Mouse (Mus musculus) liver, embryonic 14.5 days (tissue): Measurements from ENCODE around the gene 4933424G06Rik. TPM values are rescaled to one million over a fixed set of nuclear protein-coding genes. Genes with fewer than 3 reads are reported as not detected.

Experiments used
- ATAC-seq: fragments of 200-750 bp; cut with Nextera tagmentation; 2 replicates; pipeline ENCODE4 v1.8.0; 2017; ENCODE audit warnings: moderate number of reproducible peaks, mild to moderate bottlenecking, moderate library complexity; ENCODE audit not compliant: insufficient read depth
- DNase-seq, 3 experiments: peaks; one replicate each; pipeline ENCODE4 v3.0.0-alpha.2; 2012 to 2013; ENCODE audit warnings: low read depth in 3 of 3, low spot score in 3 of 3
- H3K27ac ChIP-seq: fragments of 300-500 bp; sonication (generic); 2 replicates; pipeline ENCODE4 v1.5.1; 2014; ENCODE audit warnings: moderate library complexity, mild to moderate bottlenecking, control low read depth, inconsistent platforms
- H3K27me3 ChIP-seq: fragments of 300-500 bp; sonication (generic); 2 replicates; pipeline ENCODE4 v1.6.1; 2014; ENCODE audit warnings: mild to moderate bottlenecking, low read length, moderate library complexity; ENCODE audit not compliant: control insufficient read depth, insufficient read depth
- H3K36me3 ChIP-seq: fragments of 300-500 bp; sonication (generic); replicated peaks from 2 replicates; pipeline ENCODE4 v1.6.1; 2014; ENCODE audit warnings: low read depth; ENCODE audit not compliant: control insufficient read depth, insufficient read depth
- H3K4me1 ChIP-seq, 2 experiments: fragments of 200-500 bp in 1 of 2; fragments of 300-500 bp in 1 of 2; sonication (generic) in 1 of 2; replicated peaks; 2 replicates each; pipeline ENCODE4 v1.6.1; 2012 to 2014; ENCODE audit warnings: antibody characterized with exemption in 1 of 2, inconsistent platforms in 1 of 2, low read length in 1 of 2; ENCODE audit not compliant: control insufficient read depth in 2 of 2, insufficient read depth in 2 of 2
- H3K4me2 ChIP-seq: fragments of 300-500 bp; sonication (generic); 2 replicates; pipeline ENCODE4 v1.6.1; 2014; ENCODE audit warnings: low read depth, mild to moderate bottlenecking, control low read depth, moderate library complexity
- H3K4me3 ChIP-seq, 2 experiments: fragments of 200-500 bp in 1 of 2; fragments of 300-500 bp in 1 of 2; sonication (generic) in 1 of 2; 2 replicates each; pipeline ENCODE4 v1.5.1; 2012 to 2014; ENCODE audit warnings: low read depth in 2 of 2, low read length in 2 of 2, mild to moderate bottlenecking in 2 of 2, control low read depth in 1 of 2, inconsistent platforms in 1 of 2, moderate library complexity in 1 of 2; ENCODE audit not compliant: insufficient read depth in 1 of 2
- H3K9ac ChIP-seq: fragments of 300-500 bp; sonication (generic); replicated peaks from 2 replicates; pipeline ENCODE4 v1.6.1; 2014; ENCODE audit warnings: mild to moderate bottlenecking, control low read depth, moderate library complexity
- H3K9me3 ChIP-seq: fragments of 300-500 bp; sonication (generic); 2 replicates; pipeline ENCODE4 v1.6.1; 2016; ENCODE audit warnings: low read length, mixed read lengths; ENCODE audit not compliant: control insufficient read depth
- CTCF ChIP-seq: IDR thresholded peaks from 2 replicates; pipeline ENCODE4 v1.5.1; 2016; ENCODE audit warnings: antibody characterized with exemption, low read depth, control low read depth
- EP300 ChIP-seq: IDR thresholded peaks from 2 replicates; pipeline ENCODE4 v1.6.1; 2016; ENCODE audit warnings: antibody characterized with exemption, low read depth
- WGBS: fragments of 180-500 bp; shearing (Covaris S2); extraction: QIAGEN DNeasy Blood & Tissue Kit; methylation state at CpG from one replicate; pipeline ENCODE4 v1.1.7; 2014; ENCODE audit not compliant: insufficient replicate concordance; 5-methylcytosine and 5-hydroxymethylcytosine counted together
- polyA plus RNA-seq, 2 experiments: library from polyadenylated mRNA; depleted of rRNA in 1 of 2; stranded (reverse) in 1 of 2; unstranded in 1 of 2; fragments of >200 nt; fragmentation: Nextera tagmentation in 1 of 2; extraction: Ambion mirVana in 1 of 2; gene quantifications; 2 replicates each; pipeline versions ENCODE4 v1.2.1 to v1.2.3; 2012 to 2014

4933424G06Rik gene
- polyA plus RNA-seq, 2 experiments, result not detected

DNA sequence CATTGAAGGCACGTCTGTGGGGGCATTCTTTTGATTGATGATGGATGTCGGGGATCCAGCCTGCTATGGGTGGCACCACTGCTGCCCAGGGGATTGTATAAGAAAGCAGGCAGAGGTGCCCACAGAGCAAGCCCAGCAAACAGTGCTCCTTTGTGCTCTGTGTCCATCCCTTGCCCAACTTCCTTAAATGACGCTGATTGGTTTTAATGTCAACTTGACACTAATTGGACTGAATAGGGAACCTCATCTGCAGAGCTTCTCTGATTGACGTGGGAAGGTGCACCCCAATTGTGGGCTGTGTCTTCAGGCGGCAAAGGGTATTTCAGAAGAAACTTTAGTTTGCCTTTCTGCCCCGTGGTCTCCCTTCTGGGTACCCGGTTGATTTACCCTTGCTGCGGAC, 79.5 kb downstream of the 4933424G06Rik start:
- TF ChIP-seq CTCF, result no peak
- no peak for TF ChIP-seq EP300
- no peak overlapping the region for H3K27ac ChIP-seq
- H3K27me3 ChIP-seq, result no peaks in the 10 kb centered on the region
- no peaks in the 10 kb centered on the region for H3K4me1 ChIP-seq
- no peaks in the 10 kb centered on the region for H3K9me3 ChIP-seq
- no peak overlapping the region for H3K9ac ChIP-seq
- no peak overlapping the region for H3K4me2 ChIP-seq
- 59% methylated on average over 8 of the region's 8 CpGs for WGBS
- no peak for DNase-seq
- no peak for ATAC-seq
- H3K36me3 ChIP-seq, result peaks cover 22% of the 10 kb centered on the region
- no peak overlapping the region for H3K4me3 ChIP-seq

DNA sequence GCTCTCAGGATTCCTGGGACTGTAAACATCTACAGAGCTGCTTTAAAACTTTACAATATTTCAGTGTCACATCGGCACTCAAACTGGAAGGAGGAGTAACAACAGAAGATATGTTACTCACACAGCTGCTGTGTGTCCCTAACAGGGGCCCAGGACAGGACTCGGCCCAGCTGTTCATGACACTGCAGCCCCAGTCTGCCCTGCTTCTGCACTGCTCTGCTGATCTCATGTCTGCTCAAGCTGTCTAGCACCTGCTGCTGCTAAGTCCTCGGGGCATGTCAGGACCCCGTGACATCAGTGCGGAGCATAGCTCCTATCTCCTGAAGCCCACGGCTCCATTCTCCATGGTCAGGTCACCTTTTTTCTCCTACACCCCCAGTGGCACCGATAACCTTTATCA, 86.8 kb downstream of the 4933424G06Rik start:
- Histone ChIP-seq H3K27ac (no peak overlapping the region), H3K27me3 (no peaks in the 10 kb centered on the region), H3K4me3 (no peak overlapping the region), H3K9me3 (no peaks in the 10 kb centered on the region), H3K9ac (no peak overlapping the region), H3K4me1 (no peaks in the 10 kb centered on the region), H3K36me3 (peaks cover 86% of the 10 kb centered on the region), H3K4me2 (no peak overlapping the region)
- TF ChIP-seq CTCF (no peak), EP300 (no peak)
- DNase-seq, result no peak
- WGBS, result 89% methylated on average over 7 of the region's 7 CpGs
- ATAC-seq, result no peak

DNA sequence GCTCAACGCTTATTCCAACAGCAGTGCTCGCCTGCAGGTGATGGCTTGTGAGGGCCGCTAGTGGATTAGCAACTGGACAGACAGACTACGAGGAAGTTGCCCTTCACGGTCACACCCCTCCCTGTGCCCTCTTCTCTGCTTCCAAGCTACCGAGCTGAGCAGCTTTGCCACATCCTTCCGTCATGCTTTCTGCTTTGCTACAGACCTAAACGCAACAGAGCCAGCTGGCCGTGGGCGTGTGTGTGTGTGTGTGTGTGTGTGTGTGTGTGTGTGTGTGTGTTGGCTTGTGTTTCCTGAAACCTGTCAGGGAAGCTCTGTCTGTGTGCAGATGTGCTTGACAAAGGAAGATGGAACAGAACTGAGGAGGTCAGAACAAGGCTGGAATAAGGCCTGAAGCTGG, 87.5 kb downstream of the 4933424G06Rik start:
- Histone ChIP-seq H3K27me3 (no peaks in the 10 kb centered on the region), H3K4me2 (no peak overlapping the region), H3K9me3 (no peaks in the 10 kb centered on the region), H3K36me3 (peaks cover 90% of the 10 kb centered on the region), H3K4me1 (no peaks in the 10 kb centered on the region), H3K4me3 (no peak overlapping the region), H3K9ac (no peak overlapping the region), H3K27ac (no peak overlapping the region)
- WGBS, result 74% methylated on average over 10 of the region's 10 CpGs
- DNase-seq (no peak), ATAC-seq (no peak)
- no peak for TF ChIP-seq EP300

- H3K4me2 ChIP-seq, result no peak overlapping the region
- TF ChIP-seq CTCF, result no peak
- no peak for TF ChIP-seq EP300
- H3K36me3 ChIP-seq, result peaks cover 89% of the 10 kb centered on the region
Measured at GRCm38 (mm10) chr1:36800379-36801011, 90.5 kb downstream of the 4933424G06Rik start.

DNA sequence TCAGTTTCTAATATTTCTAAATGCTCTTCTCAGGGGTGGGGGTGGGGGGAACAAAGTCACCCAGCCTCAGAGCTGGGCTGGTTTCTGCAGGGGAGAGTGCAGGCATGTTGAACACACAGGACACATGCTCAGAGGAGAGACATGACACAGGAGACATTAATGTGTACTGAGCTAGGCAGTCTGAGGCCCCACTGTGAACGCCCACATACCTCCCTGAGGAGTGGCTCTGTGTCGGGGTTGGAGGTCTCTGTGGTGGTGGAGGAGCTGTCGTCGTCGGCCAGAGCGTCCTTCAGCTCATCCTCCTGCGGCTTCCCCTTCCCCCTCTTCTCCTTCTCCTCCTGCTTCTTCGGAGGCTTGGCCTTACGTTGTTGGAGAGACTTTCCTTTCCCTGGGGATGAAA, 94.3 kb downstream of the 4933424G06Rik start:
- H3K27ac ChIP-seq, result no peak overlapping the region
- no peak overlapping the region for H3K9ac ChIP-seq
- 78% methylated on average over 9 of the region's 9 CpGs for WGBS
- DNase-seq, result no peak
- H3K4me1 ChIP-seq, result no peaks in the 10 kb centered on the region
- ATAC-seq, result no peak
- no peaks in the 10 kb centered on the region for H3K27me3 ChIP-seq
- H3K9me3 ChIP-seq, result no peaks in the 10 kb centered on the region
- H3K36me3 ChIP-seq, result peaks cover 87% of the 10 kb centered on the region
- no peak overlapping the region for H3K4me2 ChIP-seq
- no peak overlapping the region for H3K4me3 ChIP-seq
- TF ChIP-seq EP300 (no peak), CTCF (no peak)

More at GRCm38 (mm10) chr1:36800379-36801011, 90.5 kb downstream of the 4933424G06Rik start:
- H3K4me3 ChIP-seq, result no peak overlapping the region
- DNase-seq (no peak), ATAC-seq (no peak)
- no peaks in the 10 kb centered on the region for H3K4me1 ChIP-seq
- no peak overlapping the region for H3K27ac ChIP-seq
- 74% methylated on average over 3 of the region's 3 CpGs for WGBS
- no peaks in the 10 kb centered on the region for H3K27me3 ChIP-seq
- H3K9ac ChIP-seq, result no peak overlapping the region
- H3K9me3 ChIP-seq, result no peaks in the 10 kb centered on the region
